Mouse (Mus musculus): Measurements from ENCODE around the gene Cxcl12. TPM values are rescaled to one million over a fixed set of nuclear protein-coding genes. Genes with fewer than 3 reads are reported as not detected.

Cxcl12 gene
- polyA plus RNA-seq, 1 experiment from 2014 or later: 141 TPM

DNA sequence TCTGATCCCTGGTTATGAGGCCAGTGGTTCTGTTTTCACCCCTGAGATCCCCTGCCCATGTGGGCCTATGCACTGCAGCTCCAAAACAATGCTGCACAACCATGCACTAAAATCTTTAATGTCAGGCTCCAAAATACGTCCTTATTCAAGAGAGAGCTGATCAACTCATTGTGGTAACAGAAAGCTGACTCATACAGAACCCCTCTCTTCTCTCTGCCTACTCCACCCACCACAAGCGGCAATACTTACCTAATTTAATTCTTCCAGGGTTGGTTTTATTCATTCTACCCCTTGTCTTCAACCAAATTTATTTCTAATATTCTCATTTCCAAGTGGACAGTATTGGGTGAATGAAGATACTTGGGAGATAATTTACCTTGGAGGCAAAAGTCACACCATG lies 38.5 kb downstream of the Cxcl12 start:
- Histone ChIP-seq H3K9ac (no peak overlapping the region), H3K27ac (no peak overlapping the region), H3K4me2 (replicated peaks) (no peak overlapping the region), H3K27me3 (0 out of 2 replicates have a peak, but pooled peaks cover 3% of the 10 kb centered on the region), H3K4me1 (no peaks in the 10 kb centered on the region), H3K36me3 (no peaks in the 10 kb centered on the region), H3K9me3 (no peaks in the 10 kb centered on the region), H3K4me3 (no peak overlapping the region)
- no peak for ATAC-seq (ENCODE audit: low FRiP score, low read depth)
- WGBS: 77% methylated on average over 2 of the region's 2 CpGs

DNA sequence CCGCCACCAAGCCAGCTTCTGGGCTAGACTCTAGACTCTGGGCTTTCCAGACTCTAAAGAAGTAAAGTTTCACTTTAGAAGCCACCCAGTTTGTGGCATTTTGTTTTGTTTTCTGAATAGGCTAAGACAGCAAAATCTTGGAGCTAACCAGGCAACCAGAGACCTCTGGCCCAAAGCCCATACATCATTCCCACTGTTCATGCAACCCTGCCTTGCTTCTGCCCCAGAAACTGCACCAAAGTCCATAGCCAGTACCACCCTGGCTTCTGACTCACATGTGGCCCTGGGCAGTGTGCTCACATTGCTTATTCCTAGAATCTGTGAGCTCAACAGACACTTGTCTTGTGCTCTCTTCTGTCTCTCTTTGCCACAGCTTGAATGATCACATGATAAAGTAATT lies 39.0 kb downstream of the Cxcl12 start:
- H3K4me2 ChIP-seq (replicated peaks): no peak overlapping the region
- no peaks in the 10 kb centered on the region for H3K36me3 ChIP-seq
- WGBS: 95% methylated on average over 1 of the region's 1 CpGs
- H3K9me3 ChIP-seq: no peaks in the 10 kb centered on the region
- H3K4me3 ChIP-seq: no peak overlapping the region
- ATAC-seq (ENCODE audit: low FRiP score, low read depth): no peak
- H3K4me1 ChIP-seq: no peaks in the 10 kb centered on the region
- H3K27me3 ChIP-seq: 0 out of 2 replicates have a peak, but pooled peaks cover 3% of the 10 kb centered on the region
- no peak overlapping the region for H3K27ac ChIP-seq
- no peak overlapping the region for H3K9ac ChIP-seq

DNA sequence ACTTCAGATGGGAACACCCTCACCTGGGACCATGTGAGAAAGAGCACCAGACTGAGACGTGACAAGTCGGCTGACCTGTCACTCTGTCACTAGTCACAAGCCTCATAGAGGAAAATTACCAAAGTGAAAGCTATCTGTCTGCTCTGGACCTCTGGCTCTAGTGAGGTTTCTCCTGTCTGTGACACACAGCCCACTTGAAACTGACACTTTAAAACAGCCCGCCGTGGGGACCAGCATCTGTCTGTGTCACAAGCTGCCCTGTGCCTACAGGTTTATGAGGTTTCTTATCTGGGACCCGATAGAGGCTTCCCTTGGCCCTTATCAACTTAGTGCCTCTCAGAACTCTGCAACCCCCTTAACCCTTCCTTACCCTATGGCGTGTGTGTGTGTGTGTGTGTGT lies 41.8 kb downstream of the Cxcl12 start:
- Histone ChIP-seq H3K27me3 (no peaks in the 10 kb centered on the region), H3K9ac (no peak overlapping the region), H3K27ac (no peak overlapping the region), H3K4me1 (no peaks in the 10 kb centered on the region), H3K36me3 (no peaks in the 10 kb centered on the region), H3K9me3 (no peaks in the 10 kb centered on the region), H3K4me2 (replicated peaks) (no peak overlapping the region), H3K4me3 (no peak overlapping the region)
- no peak for ATAC-seq (ENCODE audit: low FRiP score, low read depth)
- WGBS: 51% methylated on average over 6 of the region's 6 CpGs

DNA sequence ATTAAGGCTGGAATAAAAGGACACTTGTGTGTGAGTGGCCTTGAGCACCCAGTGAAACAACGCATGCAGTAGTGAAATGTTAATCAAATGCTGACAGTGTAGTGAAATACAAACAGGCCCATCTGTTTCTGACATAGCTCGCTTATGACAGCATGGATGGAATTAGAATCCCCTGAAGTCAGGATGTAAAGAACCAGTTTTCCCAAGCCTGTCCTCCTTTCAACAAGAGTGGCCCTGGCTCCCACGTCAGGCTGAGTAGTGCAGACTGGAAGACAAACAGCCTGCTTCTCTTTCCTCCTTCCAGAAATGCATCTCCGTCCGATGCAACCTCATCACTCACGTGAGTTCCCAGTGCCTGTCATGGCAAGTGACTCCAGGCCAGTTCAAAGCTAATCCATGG lies 42.2 kb downstream of the Cxcl12 start:
- no peak overlapping the region for H3K4me3 ChIP-seq
- no peak overlapping the region for H3K27ac ChIP-seq
- no peaks in the 10 kb centered on the region for H3K4me1 ChIP-seq
- no peak overlapping the region for H3K9ac ChIP-seq
- no peak overlapping the region for H3K4me2 ChIP-seq (replicated peaks)
- H3K27me3 ChIP-seq: no peaks in the 10 kb centered on the region
- no peaks in the 10 kb centered on the region for H3K36me3 ChIP-seq
- 38% methylated on average over 6 of the region's 6 CpGs for WGBS
- H3K9me3 ChIP-seq: no peaks in the 10 kb centered on the region
- ATAC-seq (ENCODE audit: low FRiP score, low read depth): no peak

DNA sequence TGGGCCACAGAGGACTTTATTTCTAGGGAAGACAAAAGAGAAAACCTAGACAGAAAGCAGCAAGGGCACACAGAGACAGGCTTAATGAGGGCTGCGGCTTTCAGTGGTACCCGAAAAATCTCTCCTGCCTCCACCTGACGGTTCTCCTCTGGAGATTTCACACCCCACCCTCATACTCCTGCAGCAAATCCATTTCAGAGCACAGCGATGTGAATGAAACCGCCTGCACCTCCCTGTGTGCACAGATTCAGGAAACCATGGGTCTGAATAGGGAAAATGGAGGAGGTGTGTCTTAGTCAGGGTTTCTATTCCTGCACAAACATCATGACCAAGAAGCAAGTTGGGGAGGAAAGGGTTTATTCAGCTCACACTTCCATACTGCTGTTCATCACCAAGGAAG lies 46.2 kb downstream of the Cxcl12 start:
- H3K27me3 ChIP-seq: no peaks in the 10 kb centered on the region; the same call in 1 of the 2 replicates
- no peaks in the 10 kb centered on the region for H3K9me3 ChIP-seq
- peaks cover 7% of the 10 kb centered on the region for H3K4me1 ChIP-seq
- H3K4me2 ChIP-seq (replicated peaks): no peak overlapping the region
- WGBS: 80% methylated on average over 5 of the region's 5 CpGs
- ATAC-seq (ENCODE audit: low FRiP score, low read depth): no peak
- no peaks in the 10 kb centered on the region for H3K36me3 ChIP-seq
- no peak overlapping the region for H3K9ac ChIP-seq
- H3K27ac ChIP-seq: no peak overlapping the region
- no peak overlapping the region for H3K4me3 ChIP-seq

DNA sequence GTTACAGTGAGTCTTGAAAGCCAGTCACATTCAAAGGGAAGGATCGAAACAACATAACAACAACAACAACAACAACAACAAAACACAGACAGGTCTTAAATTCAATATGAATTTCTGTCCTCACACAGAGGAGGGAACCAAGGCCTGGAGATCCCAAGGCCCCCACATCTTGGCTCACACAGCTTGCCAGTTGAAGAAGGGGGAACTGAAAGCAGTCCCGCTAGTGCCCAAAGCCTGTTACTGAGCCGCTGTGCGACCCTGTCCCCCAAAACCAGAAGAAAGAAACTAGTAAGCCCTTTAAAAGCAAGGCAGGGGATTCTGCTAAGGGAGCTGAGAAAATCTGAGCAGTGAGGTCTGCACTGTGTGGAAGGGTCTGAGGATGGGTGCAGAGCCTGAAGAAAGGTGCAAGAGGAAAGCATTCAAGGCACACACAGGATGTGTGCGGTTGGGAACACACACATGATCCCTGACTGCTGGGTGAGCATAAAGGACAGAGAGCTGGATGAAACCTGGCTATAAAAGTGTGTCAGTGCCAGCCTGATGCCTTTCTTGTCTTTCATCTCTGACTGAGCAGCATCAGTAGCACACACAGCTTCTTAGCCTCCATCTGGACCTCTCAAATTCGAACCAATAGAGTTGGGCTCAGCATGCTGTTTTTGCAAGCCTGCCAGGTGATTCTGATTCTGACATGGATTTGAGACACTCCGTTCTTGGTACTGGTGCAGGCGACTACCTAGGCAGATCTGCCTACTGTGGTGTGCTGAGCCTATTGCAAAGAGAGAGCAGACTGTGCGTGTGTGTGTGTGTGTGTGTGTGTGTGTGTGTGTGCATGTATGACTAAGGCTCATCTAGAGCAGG lies 50.3 kb downstream of the Cxcl12 start:
- peaks cover 12% of the 10 kb centered on the region for H3K4me1 ChIP-seq
- H3K4me2 ChIP-seq (replicated peaks): no peak overlapping the region
- no peaks in the 10 kb centered on the region for H3K36me3 ChIP-seq
- no peak overlapping the region for H3K9ac ChIP-seq
- ATAC-seq (ENCODE audit: low FRiP score, low read depth): no peak
- H3K4me3 ChIP-seq: no peak overlapping the region
- H3K27ac ChIP-seq: no peak overlapping the region
- no peaks in the 10 kb centered on the region; the same call in 1 of the 2 replicates for H3K27me3 ChIP-seq
- H3K9me3 ChIP-seq: no peaks in the 10 kb centered on the region
- 76% methylated on average over 9 of the region's 9 CpGs for WGBS

DNA sequence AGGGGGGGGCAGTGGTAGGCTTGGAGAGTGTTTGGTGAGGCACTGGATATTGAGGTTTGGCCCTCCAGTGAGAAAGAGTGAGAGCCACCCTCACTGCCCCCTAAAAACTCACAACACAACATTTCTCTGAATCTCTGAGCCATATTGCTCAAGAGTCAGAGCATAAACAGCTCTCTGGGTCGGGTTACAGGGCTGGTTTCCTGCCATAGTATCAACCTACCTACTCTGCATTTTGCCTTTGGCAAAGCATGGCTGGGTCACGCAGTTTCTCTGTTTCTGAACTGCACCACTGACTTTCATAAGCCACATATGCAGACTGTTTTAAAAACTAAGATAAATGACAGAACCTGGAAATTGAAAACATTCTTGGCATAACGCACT lies 51.0 kb downstream of the Cxcl12 start:
- ATAC-seq (ENCODE audit: low FRiP score, low read depth): no peak
- H3K4me2 ChIP-seq (replicated peaks): no peak overlapping the region
- H3K4me3 ChIP-seq: no peak overlapping the region
- H3K27me3 ChIP-seq: no peaks in the 10 kb centered on the region; the same call in 1 of the 2 replicates
- H3K9ac ChIP-seq: no peak overlapping the region
- H3K9me3 ChIP-seq: no peaks in the 10 kb centered on the region
- H3K36me3 ChIP-seq: no peaks in the 10 kb centered on the region
- H3K27ac ChIP-seq: no peak overlapping the region
- WGBS: 36% methylated on average over 3 of the region's 3 CpGs
- peaks cover 12% of the 10 kb centered on the region for H3K4me1 ChIP-seq

DNA sequence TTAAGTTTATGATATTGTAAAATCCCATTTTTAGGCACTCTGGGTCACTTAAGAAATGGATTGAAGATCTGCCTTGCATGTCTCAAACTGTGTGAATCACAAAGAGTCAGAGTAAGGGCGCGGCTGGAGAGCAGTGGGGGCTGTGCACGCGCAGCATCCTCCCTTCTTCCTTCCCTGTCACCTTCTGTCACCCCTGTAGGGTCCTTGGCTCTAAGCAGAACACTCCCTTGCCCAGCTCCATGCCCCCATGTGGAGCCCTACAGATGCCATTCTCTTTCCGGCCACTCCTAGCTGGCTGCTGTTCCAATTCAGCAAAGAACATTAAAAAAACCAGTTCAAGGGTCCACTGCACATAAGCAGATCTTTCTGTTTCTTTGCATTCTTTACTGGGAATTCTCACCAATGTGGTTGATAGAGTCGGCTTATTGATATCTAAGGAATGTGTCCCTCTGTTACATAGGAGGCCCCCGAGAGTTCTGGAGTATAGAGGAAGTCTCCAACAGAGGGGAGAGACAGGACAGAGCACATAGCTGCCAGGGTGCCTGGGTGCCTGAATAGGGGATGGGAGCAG lies 51.7 kb downstream of the Cxcl12 start:
- peaks cover 12% of the 10 kb centered on the region for H3K4me1 ChIP-seq
- H3K27ac ChIP-seq: no peak overlapping the region
- no peaks in the 10 kb centered on the region; the same call in 1 of the 2 replicates for H3K27me3 ChIP-seq
- H3K4me3 ChIP-seq: no peak overlapping the region
- no peak for ATAC-seq (ENCODE audit: low FRiP score, low read depth)
- H3K9me3 ChIP-seq: no peaks in the 10 kb centered on the region
- H3K36me3 ChIP-seq: no peaks in the 10 kb centered on the region
- no peak overlapping the region for H3K4me2 ChIP-seq (replicated peaks)
- WGBS: 81% methylated on average over 7 of the region's 7 CpGs
- no peak overlapping the region for H3K9ac ChIP-seq

DNA sequence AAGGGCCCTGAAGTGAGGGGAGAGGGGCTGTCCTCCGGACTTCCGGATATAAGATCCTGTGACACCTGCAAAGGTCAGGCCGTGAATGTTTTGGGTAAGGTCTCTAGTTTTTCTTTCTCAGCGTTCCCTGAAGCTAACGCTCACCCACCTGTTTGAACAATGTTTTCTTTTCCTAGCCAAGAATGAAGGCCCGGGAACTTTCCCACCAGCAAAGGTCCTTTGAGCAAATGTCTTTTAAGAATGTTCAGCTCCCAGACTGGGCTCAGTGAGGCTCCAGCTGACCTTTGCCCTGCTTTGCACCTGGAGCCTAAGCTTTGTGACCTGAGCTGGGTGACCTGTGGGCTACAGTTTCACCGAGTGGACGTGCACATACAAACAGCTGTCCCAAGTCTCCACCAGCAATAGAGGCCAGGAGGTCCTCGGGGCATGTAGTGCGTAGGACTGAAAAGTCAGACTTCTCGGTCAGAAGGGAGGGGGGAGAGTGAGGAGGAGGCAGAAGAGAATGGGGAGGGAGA lies 52.6 kb downstream of the Cxcl12 start:
- no peak overlapping the region for H3K4me2 ChIP-seq (replicated peaks)
- no peak for ATAC-seq (ENCODE audit: low FRiP score, low read depth)
- no peak overlapping the region for H3K9ac ChIP-seq
- no peak overlapping the region for H3K27ac ChIP-seq
- H3K4me1 ChIP-seq: peaks cover 12% of the 10 kb centered on the region
- H3K36me3 ChIP-seq: no peaks in the 10 kb centered on the region
- H3K9me3 ChIP-seq: no peaks in the 10 kb centered on the region
- no peaks in the 10 kb centered on the region; the same call in 1 of the 2 replicates for H3K27me3 ChIP-seq
- H3K4me3 ChIP-seq: no peak overlapping the region
- 67% methylated on average over 11 of the region's 11 CpGs for WGBS

Data from limb, embryonic 13.5 days (tissue).